Mouse (Mus musculus): Measurements from ENCODE around the gene Vps54. TPM values are rescaled to one million over a fixed set of nuclear protein-coding genes. Genes with fewer than 3 reads are reported as not detected.
"Not testable (repeated sequence)": the region's sequence is repeated elsewhere in the genome, so short reads cannot be mapped to it uniquely, and the experiment has no call there.

Vps54 gene
- total and polyA plus RNA-seq, 2 experiments from 2014 or later, result 5.8 to 45.3 TPM

GRCm38 (mm10) chr11:21247203-21247865 is 8.3 kb downstream of the Vps54 start:
- no peak overlapping the region for H3K9ac ChIP-seq (replicated peaks; ENCODE audit: low read depth, low read length)
- H3K36me3 ChIP-seq (replicated peaks; ENCODE audit: control insufficient read depth, insufficient read depth, low read length), result no peaks in the 10 kb centered on the region
- 0 out of 2 replicates have a peak, but pooled peaks have one; percentile 27 for ATAC-seq (ENCODE audit: insufficient read depth, low read depth)
- no peak overlapping the region for H3K27ac ChIP-seq (ENCODE audit: low read depth)
- no peak overlapping the region for H3K4me2 ChIP-seq (ENCODE audit: low read depth, low read length)
- no peak for DNase-seq (ENCODE audit: low spot score)
- H3K4me3 ChIP-seq (ENCODE audit: low read depth, low read length), result no peak overlapping the region
- TF ChIP-seq EP300 (IDR thresholded peaks at IDR 0.05; ENCODE audit: low read depth) (no peak), CTCF (IDR thresholded peaks at IDR 0.05; ENCODE audit: low read depth) (no peak)
- WGBS, result 68% methylated on average over 4 of the region's 4 CpGs
- peaks cover 10% of the 10 kb centered on the region; the same call in 1 of the 2 replicates for H3K4me1 ChIP-seq (ENCODE audit: control insufficient read depth, insufficient read depth)
- no peaks in the 10 kb centered on the region for H3K9me3 ChIP-seq (replicated peaks; ENCODE audit: control insufficient read depth, low read length)
- H3K27me3 ChIP-seq (ENCODE audit: control insufficient read depth, insufficient read depth, low read length), result no peaks in the 10 kb centered on the region

GRCm38 (mm10) chr11:21247940-21248339 is 8.9 kb downstream of the Vps54 start:
- Histone ChIP-seq H3K4me2 (ENCODE audit: low read depth, low read length) (no peak overlapping the region), H3K27me3 (ENCODE audit: control insufficient read depth, insufficient read depth, low read length) (no peaks in the 10 kb centered on the region), H3K9ac (replicated peaks; ENCODE audit: low read depth, low read length) (no peak overlapping the region), H3K27ac (ENCODE audit: low read depth) (no peak overlapping the region), H3K9me3 (replicated peaks; ENCODE audit: control insufficient read depth, low read length) (no peaks in the 10 kb centered on the region), H3K4me3 (ENCODE audit: low read depth, low read length) (no peak overlapping the region), H3K36me3 (replicated peaks; ENCODE audit: control insufficient read depth, insufficient read depth, low read length) (no peaks in the 10 kb centered on the region), H3K4me1 (ENCODE audit: control insufficient read depth, insufficient read depth) (peaks cover 12% of the 10 kb centered on the region; the same call in 1 of the 2 replicates)
- WGBS, result 91% methylated on average over 1 of the region's 1 CpGs
- DNase-seq (ENCODE audit: low spot score) (no peak), ATAC-seq (ENCODE audit: insufficient read depth, low read depth) (no peak)
- no peak for TF ChIP-seq EP300 (IDR thresholded peaks at IDR 0.05; ENCODE audit: low read depth)

GRCm38 (mm10) chr11:21250366-21250765 is 11.3 kb downstream of the Vps54 start:
- Histone ChIP-seq H3K9ac (replicated peaks; ENCODE audit: low read depth, low read length) (no peak overlapping the region), H3K4me2 (ENCODE audit: low read depth, low read length) (no peak overlapping the region), H3K27ac (ENCODE audit: low read depth) (no peak overlapping the region), H3K27me3 (ENCODE audit: control insufficient read depth, insufficient read depth, low read length) (no peaks in the 10 kb centered on the region), H3K4me3 (ENCODE audit: low read depth, low read length) (no peak overlapping the region), H3K36me3 (replicated peaks; ENCODE audit: control insufficient read depth, insufficient read depth, low read length) (no peaks in the 10 kb centered on the region), H3K9me3 (replicated peaks; ENCODE audit: control insufficient read depth, low read length) (no peaks in the 10 kb centered on the region), H3K4me1 (ENCODE audit: control insufficient read depth, insufficient read depth) (peaks cover 12% of the 10 kb centered on the region; the same call in 1 of the 2 replicates)
- WGBS, result 88% methylated on average over 1 of the region's 1 CpGs
- TF ChIP-seq CTCF (IDR thresholded peaks at IDR 0.05; ENCODE audit: low read depth) (no peak), EP300 (IDR thresholded peaks at IDR 0.05; ENCODE audit: low read depth) (no peak)
- no peak for DNase-seq (ENCODE audit: low spot score)
- no peak for ATAC-seq (ENCODE audit: insufficient read depth, low read depth)

- not testable (repeated sequence) for H3K9ac ChIP-seq (replicated peaks; ENCODE audit: low read depth, low read length); H3K9me3 ChIP-seq (replicated peaks; ENCODE audit: control insufficient read depth, low read length); DNase-seq (ENCODE audit: low spot score); H3K4me1 ChIP-seq (ENCODE audit: control insufficient read depth, insufficient read depth); ATAC-seq (ENCODE audit: insufficient read depth, low read depth); H3K27me3 ChIP-seq (ENCODE audit: control insufficient read depth, insufficient read depth, low read length); H3K27ac ChIP-seq (ENCODE audit: low read depth); H3K4me3 ChIP-seq (ENCODE audit: low read depth, low read length); H3K4me2 ChIP-seq (ENCODE audit: low read depth, low read length)
- WGBS, result 92% methylated on average over 10 of the region's 10 CpGs
- peaks cover 14% of the 10 kb centered on the region; the same call in 1 of the 2 replicates for H3K36me3 ChIP-seq (replicated peaks; ENCODE audit: control insufficient read depth, insufficient read depth, low read length)
Observed at GRCm38 (mm10) chr11:21258611-21259010, 19.5 kb downstream of the Vps54 start.

GRCm38 (mm10) chr11:21265423-21265822 is 26.3 kb downstream of the Vps54 start:
- Histone ChIP-seq H3K4me2 (ENCODE audit: low read depth, low read length) (no peak overlapping the region), H3K4me3 (ENCODE audit: low read depth, low read length) (no peak overlapping the region), H3K36me3 (replicated peaks; ENCODE audit: control insufficient read depth, insufficient read depth, low read length) (peaks cover 49% of the 10 kb centered on the region), H3K4me1 (ENCODE audit: control insufficient read depth, insufficient read depth) (no peaks in the 10 kb centered on the region), H3K27me3 (ENCODE audit: control insufficient read depth, insufficient read depth, low read length) (no peaks in the 10 kb centered on the region), H3K9me3 (replicated peaks; ENCODE audit: control insufficient read depth, low read length) (no peaks in the 10 kb centered on the region), H3K27ac (ENCODE audit: low read depth) (no peak overlapping the region), H3K9ac (replicated peaks; ENCODE audit: low read depth, low read length) (no peak overlapping the region)
- DNase-seq (ENCODE audit: low spot score), result no peak
- no peak for ATAC-seq (ENCODE audit: insufficient read depth, low read depth)
- 66% methylated on average over 3 of the region's 3 CpGs for WGBS
- TF ChIP-seq CTCF (IDR thresholded peaks at IDR 0.05; ENCODE audit: low read depth) (no peak), EP300 (IDR thresholded peaks at IDR 0.05; ENCODE audit: low read depth) (no peak)

- DNase-seq (ENCODE audit: low spot score) (no peak), ATAC-seq (ENCODE audit: insufficient read depth, low read depth) (no peak)
- Histone ChIP-seq H3K36me3 (replicated peaks; ENCODE audit: control insufficient read depth, insufficient read depth, low read length) (peaks cover 26% of the 10 kb centered on the region), H3K9me3 (replicated peaks; ENCODE audit: control insufficient read depth, low read length) (no peaks in the 10 kb centered on the region), H3K27ac (ENCODE audit: low read depth) (no peak overlapping the region), H3K4me1 (ENCODE audit: control insufficient read depth, insufficient read depth) (no peaks in the 10 kb centered on the region), H3K4me3 (ENCODE audit: low read depth, low read length) (no peak overlapping the region), H3K27me3 (ENCODE audit: control insufficient read depth, insufficient read depth, low read length) (no peaks in the 10 kb centered on the region), H3K4me2 (ENCODE audit: low read depth, low read length) (no peak overlapping the region), H3K9ac (replicated peaks; ENCODE audit: low read depth, low read length) (no peak overlapping the region)
- no peak for TF ChIP-seq EP300 (IDR thresholded peaks at IDR 0.05; ENCODE audit: low read depth)
- TF ChIP-seq CTCF (IDR thresholded peaks at IDR 0.05; ENCODE audit: low read depth), result no peak
- WGBS, result 79% methylated on average over 2 of the region's 2 CpGs
Observed at GRCm38 (mm10) chr11:21276151-21276550, 37.1 kb downstream of the Vps54 start.

Data from heart, postnatal 0 days (tissue).